ENCODE assay signal across 8 mouse cellular contexts in the genomic region with DNA sequence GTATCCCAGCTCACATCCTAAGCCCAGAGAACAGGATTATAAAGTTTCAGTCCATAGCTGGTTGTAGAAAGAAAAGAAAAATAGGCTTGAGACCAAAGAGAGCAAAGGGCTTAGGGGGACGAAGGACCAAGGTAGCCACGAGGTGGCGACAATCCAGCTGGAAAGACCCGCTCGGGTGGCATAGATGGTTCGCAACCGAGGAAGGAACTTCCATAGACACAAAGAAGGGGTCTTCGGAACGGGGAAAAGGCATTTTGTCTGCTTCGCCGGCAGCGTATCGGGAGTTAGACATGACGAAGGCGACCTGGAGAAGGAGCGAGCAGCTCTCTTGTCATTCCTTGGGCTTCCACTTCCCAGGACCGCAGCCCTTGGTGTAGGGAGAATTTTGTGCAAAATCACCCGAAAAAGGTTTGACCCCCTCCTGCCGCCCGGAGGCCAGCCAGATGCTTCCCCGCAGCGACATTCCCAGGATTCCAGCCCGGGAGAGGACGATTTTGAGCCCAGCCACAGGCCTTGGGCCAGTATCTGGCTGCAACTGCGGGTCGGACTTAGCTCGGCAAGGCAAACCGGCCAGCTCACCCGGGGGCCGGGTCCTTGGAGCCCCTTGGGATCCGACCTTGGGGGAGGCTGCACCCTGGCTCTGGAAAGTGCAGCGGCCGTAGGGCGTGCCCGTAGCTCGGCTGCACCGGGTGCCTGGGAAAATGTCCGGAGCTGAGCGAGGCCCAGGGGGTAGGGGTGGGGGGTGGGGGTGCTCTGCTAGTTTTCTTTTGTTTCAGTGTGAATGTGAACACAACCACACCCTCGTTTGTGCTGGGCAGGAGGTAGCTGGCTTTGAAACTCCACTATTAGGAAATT.
A peak's percentile ranks its signal among the peaks of the same experiment; 100 is the strongest.
DNase-seq lines count a peak whose midpoint lies in the region; ATAC-seq lines count a peak whose summit lies in the region.

No protein-coding gene starts in this region.

- ATAC-seq in embryonic facial prominence, embryonic 12.5 days (ENCODE audit: insufficient number of reproducible peaks, insufficient read depth, low FRiP score, low TSS enrichment) = peak; percentile 24
- peak; percentile 50; the same call in 1 of the 2 replicates for ATAC-seq in limb, embryonic 15.5 days (ENCODE audit: insufficient number of reproducible peaks, low FRiP score, low TSS enrichment, low read depth)
- ATAC-seq in midbrain, embryonic 16.5 days = peak; percentile 87

- no peaks in the 10 kb centered on the region for H3K9me3 ChIP-seq in embryonic facial prominence, embryonic 12.5 days
- H3K9me3 ChIP-seq in heart, embryonic 10.5 days = no peaks in the 10 kb centered on the region
- no peaks in the 10 kb centered on the region for H3K9me3 ChIP-seq in limb, embryonic 15.5 days
- H3K9me3 ChIP-seq in midbrain, embryonic 16.5 days (replicated peaks; ENCODE audit: control insufficient read depth, low read length, poor library complexity, severe bottlenecking) = no peaks in the 10 kb centered on the region

- H3K4me3 ChIP-seq in embryonic facial prominence, embryonic 12.5 days = peak overlapping the region; percentile 64
- peak overlapping the region; percentile 76 for H3K4me3 ChIP-seq in heart, embryonic 10.5 days
- H3K4me3 ChIP-seq in limb, embryonic 15.5 days = peak overlapping the region; percentile 56
- H3K4me3 ChIP-seq in midbrain, embryonic 16.5 days (ENCODE audit: low read depth, low read length) = peak overlapping the region; percentile 78

- no peaks in the 10 kb centered on the region for H3K27me3 ChIP-seq in embryonic facial prominence, embryonic 12.5 days
- no peaks in the 10 kb centered on the region for H3K27me3 ChIP-seq in heart, embryonic 10.5 days (ENCODE audit: insufficient read depth, poor library complexity, severe bottlenecking)
- H3K27me3 ChIP-seq in limb, embryonic 15.5 days = no peaks in the 10 kb centered on the region
- no peaks in the 10 kb centered on the region for H3K27me3 ChIP-seq in midbrain, embryonic 16.5 days (ENCODE audit: control insufficient read depth, insufficient read depth, low read depth, low read length)

- no peaks in the 10 kb centered on the region for H3K36me3 ChIP-seq in embryonic facial prominence, embryonic 12.5 days
- no peaks in the 10 kb centered on the region for H3K36me3 ChIP-seq in heart, embryonic 10.5 days
- H3K36me3 ChIP-seq in limb, embryonic 15.5 days = no peaks in the 10 kb centered on the region
- H3K36me3 ChIP-seq in midbrain, embryonic 16.5 days (ENCODE audit: control insufficient read depth, insufficient read depth, low read length) = no peaks in the 10 kb centered on the region

- peak overlapping the region; percentile 81 for H3K9ac ChIP-seq in embryonic facial prominence, embryonic 12.5 days
- H3K9ac ChIP-seq in limb, embryonic 15.5 days = peak overlapping the region; percentile 78
- peak overlapping the region; percentile 99 for H3K9ac ChIP-seq in midbrain, embryonic 16.5 days (ENCODE audit: low read depth, low read length)

- peak; percentile 82 for DNase-seq in A20 (ENCODE audit: low read depth, low spot score)
- DNase-seq in adrenal gland, postnatal 36 days = peak; percentile 86 to 90
- peak; percentile 86 for DNase-seq in heart, embryonic 10.5 days (ENCODE audit: low spot score)
- peak; percentile 80 for DNase-seq in kidney, adult 9 months
- peak; percentile 39 to 74 for DNase-seq in spleen, postnatal 10 days (ENCODE audit: low spot score in 2 of 2)

- peak overlapping the region; percentile 94 for H3K27ac ChIP-seq in embryonic facial prominence, embryonic 12.5 days
- H3K27ac ChIP-seq in heart, embryonic 10.5 days = peak overlapping the region; percentile 95
- peak overlapping the region; percentile 95 for H3K27ac ChIP-seq in limb, embryonic 15.5 days
- H3K27ac ChIP-seq in midbrain, embryonic 16.5 days (ENCODE audit: low read length) = peak overlapping the region; percentile 98

- WGBS in embryonic facial prominence, embryonic 12.5 days = under 1% methylated on average over 40 of the region's 40 CpGs
- under 1% methylated on average over 40 of the region's 40 CpGs for WGBS in heart, embryonic 10.5 days
- under 1% methylated on average over 40 of the region's 40 CpGs for WGBS in limb, embryonic 15.5 days
- under 1% methylated on average over 40 of the region's 40 CpGs for WGBS in midbrain, embryonic 16.5 days

- H3K4me1 ChIP-seq in embryonic facial prominence, embryonic 12.5 days = peaks cover 20% of the 10 kb centered on the region
- H3K4me1 ChIP-seq in heart, embryonic 10.5 days = peaks cover 16% of the 10 kb centered on the region
- peaks cover 23% of the 10 kb centered on the region for H3K4me1 ChIP-seq in limb, embryonic 15.5 days
- H3K4me1 ChIP-seq in midbrain, embryonic 16.5 days (ENCODE audit: control insufficient read depth, insufficient read depth, low read length) = peaks cover 7% of the 10 kb centered on the region

- H3K4me2 ChIP-seq in embryonic facial prominence, embryonic 12.5 days (replicated peaks) = peak overlapping the region; percentile 85
- peak overlapping the region; percentile 90 for H3K4me2 ChIP-seq in limb, embryonic 15.5 days
- H3K4me2 ChIP-seq in midbrain, embryonic 16.5 days (ENCODE audit: low read length) = peak overlapping the region; percentile 78

Comparison
In these comparisons a context has a peak if more than half of its experiments do, and no peak if none do; other contexts are left out.
1. Peak in every context shown above with its lines: DNase-seq, ATAC-seq, H3K4me3 ChIP-seq and H3K27ac ChIP-seq.
2. ATAC-seq: peak in every context shown above with its lines; median percentile 87 in midbrain, embryonic 16.5 days; 50 in limb, embryonic 15.5 days; 24 in embryonic facial prominence, embryonic 12.5 days.